Mouse (Mus musculus) mouse trophoblast stem cell (cell line): ENCODE data around the gene Adipor1.
"Not testable (repeated sequence)": the region's sequence is repeated elsewhere in the genome, so short reads cannot be mapped to it uniquely, and the experiment has no call there.

Experiments
- in situ Hi-C, 2 experiments: fragments of 300-500 bp; cut with MseI, MboI; formaldehyde crosslinking; loops; 2 replicates in 1 of 2; 3 replicates in 1 of 2; pipeline ENCODE4 v1.15.1; 2025

Gene Adipor1

GRCm38 (mm10) chr1:134419751-134420458 lies 4.7 kb downstream of the Adipor1 start:
- in situ Hi-C loops: no loop called here

DNA sequence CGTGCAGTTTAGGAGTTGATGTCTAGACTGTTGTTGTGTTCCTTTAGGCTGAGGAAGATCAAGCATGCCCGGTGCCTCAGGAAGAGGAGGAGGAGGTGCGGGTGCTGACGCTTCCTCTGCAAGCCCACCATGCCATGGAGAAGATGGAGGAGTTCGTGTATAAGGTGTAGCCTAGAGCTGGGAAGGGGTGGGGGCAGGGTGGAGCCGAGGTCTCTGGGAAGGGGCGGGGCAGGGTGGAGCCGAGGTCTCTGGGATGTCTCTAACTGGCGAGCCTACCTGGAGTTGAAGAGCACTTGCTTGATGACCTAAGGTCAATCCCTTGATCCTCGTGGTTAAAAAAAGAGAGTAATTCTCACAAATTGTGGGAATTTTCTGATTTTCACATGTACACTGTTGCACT lies 8.7 kb downstream of the Adipor1 start:
- in situ Hi-C loops: no loop called here

- in situ Hi-C loops: no loop called here
These were observed 11.1 kb downstream of the Adipor1 start for GRCm38 (mm10) chr1:134426289-134426688.

DNA sequence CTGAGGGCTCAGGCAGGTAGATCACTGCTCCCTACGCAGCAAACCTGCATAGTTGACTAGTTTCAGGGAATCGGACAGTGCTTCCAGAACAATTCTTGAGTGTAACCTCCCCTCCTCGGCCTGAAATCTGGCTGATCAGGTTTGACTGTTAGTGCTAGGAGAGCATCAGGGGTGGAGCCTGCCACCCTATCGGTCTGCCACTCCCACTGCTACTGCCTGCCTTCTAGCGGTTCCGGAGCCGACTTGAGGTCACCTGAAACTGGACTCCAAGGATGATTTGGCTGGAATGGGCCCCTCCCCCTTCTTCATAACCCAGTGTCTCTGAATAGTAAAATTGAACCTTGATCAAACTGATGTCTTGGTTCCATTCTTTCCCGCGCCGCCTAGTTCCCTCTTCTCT lies 17.8 kb downstream of the Adipor1 start:
- in situ Hi-C loops: loop anchor here in 1 of 2 experiments (10.0 kb wide), 1 partner anchor 58 kb away; no protein-coding TSS in a partner anchor

DNA sequence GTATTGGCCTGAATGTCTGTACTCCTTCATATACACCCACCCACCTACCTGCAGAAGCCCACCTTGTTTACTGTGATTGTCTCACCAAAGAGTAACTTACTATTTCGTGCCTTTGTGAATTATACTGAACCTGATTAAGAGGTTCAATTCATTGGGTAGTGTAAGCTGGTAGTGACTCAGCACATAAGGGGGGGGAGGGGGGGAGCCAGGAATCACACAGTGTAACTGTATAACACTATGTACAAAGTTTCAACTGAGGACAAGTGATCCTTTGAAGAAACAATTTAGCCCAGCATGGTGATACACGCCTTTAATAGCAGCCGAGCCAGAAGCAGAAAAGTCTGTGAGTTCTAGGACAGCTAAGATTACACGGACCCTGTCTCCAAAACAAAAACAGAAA lies 18.3 kb downstream of the Adipor1 start:
- in situ Hi-C loops: loop anchor here in 1 of 2 experiments (10.0 kb wide), 1 partner anchor 59 kb away; no protein-coding TSS in a partner anchor

- in situ Hi-C loops: loop anchor here in 1 of 2 experiments (10.0 kb wide), 1 partner anchor 61 kb away; no protein-coding TSS in a partner anchor
These were observed 20.2 kb downstream of the Adipor1 start for GRCm38 (mm10) chr1:134435414-134435813.

- in situ Hi-C loops: no loop called here
These were observed 25.3 kb downstream of the Adipor1 start for GRCm38 (mm10) chr1:134440437-134440836.

DNA sequence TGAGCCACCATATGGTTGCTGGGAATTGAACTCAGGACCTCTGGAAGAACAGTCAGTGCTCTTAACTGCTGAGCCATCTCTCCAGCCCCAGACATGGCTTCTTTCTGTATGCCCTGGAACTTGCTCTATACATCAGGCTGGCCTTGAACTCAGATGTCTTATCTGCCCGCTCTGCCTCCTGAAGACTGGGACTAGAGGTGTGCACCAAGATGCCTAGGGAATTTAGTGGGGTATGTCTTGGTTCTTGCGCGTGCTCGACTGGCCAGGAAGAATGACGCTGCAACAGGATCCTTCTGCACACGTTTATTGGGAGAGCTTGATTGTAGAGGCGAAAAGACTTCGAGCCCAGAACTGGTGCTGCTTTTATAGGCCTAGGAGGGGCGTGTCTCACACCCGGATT lies 26.6 kb downstream of the Adipor1 start:
- in situ Hi-C loops: not testable (repeated sequence)

DNA sequence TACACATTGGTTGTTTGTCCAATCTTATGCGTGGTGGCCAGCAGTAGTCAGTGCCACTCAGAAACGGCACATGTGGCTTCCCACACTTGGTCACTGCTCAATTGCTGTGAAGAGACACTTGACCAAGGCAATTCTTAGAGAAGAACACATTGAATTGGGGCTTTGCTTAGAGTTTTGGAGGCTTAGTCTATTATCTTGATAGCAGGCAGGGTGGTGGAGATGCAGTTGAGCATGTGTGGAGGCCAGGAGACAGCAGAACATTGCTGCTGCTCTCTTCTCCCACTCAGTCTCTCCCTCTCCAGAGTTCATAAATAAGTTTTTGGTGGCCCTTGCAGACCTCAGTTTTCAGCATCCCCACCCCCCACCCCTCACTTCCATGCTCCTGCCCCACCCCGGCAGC lies 27.2 kb downstream of the Adipor1 start:
- in situ Hi-C loops: no loop called here

GRCm38 (mm10) chr1:134443288-134443687 lies 28.1 kb downstream of the Adipor1 start:
- in situ Hi-C loops: not testable (repeated sequence)

- in situ Hi-C loops: no loop called here
These were observed 30.2 kb downstream of the Adipor1 start for GRCm38 (mm10) chr1:134445418-134445817.

DNA sequence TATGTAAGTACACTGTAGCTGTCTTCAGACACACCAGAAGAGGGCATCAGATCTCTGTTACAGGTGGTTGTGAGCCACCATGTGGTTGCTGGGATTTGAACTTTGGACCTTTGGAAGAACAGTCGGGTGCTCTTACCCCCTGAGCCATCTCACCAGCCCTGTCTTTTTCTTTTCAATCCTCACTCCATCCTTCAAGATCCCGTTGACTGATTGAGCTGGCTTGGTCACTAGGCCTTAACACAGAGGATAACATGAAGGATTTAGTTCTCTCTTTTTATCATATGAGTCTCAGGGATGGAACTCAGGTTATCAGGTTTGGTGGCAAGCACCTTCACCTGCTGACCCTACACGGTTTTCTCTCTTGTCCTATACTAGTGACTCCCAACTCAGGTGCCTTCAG lies 33.4 kb downstream of the Adipor1 start:
- in situ Hi-C loops: not testable (repeated sequence)

DNA sequence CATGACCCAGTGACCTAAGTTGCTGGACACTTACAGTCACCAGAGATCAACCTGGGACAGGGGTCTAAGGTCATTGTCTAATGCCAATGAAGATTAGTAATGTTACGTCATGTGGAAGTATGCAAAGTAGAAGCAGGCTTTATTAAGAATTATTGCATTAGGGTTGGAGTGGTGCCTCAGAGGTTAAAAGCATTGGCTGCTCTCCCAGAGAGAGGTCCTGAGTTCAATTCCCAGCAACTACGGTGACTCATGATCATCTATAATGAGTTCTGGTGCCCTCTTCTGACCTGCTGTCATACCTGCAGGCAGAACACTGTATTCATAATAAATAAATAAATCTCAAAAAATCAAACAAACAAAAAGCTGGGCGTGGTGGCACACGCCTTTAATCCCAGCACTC lies 35.0 kb downstream of the Adipor1 start:
- in situ Hi-C loops: no loop called here

GRCm38 (mm10) chr1:134450986-134451385 lies 35.8 kb downstream of the Adipor1 start:
- in situ Hi-C loops: no loop called here

- in situ Hi-C loops: no loop called here
These were observed 40.0 kb downstream of the Adipor1 start, which contains the start of gene Klhl12 for GRCm38 (mm10) chr1:134454904-134455824. TSS of gene Klhl12 (plus strand) at chr1:134455531.

DNA sequence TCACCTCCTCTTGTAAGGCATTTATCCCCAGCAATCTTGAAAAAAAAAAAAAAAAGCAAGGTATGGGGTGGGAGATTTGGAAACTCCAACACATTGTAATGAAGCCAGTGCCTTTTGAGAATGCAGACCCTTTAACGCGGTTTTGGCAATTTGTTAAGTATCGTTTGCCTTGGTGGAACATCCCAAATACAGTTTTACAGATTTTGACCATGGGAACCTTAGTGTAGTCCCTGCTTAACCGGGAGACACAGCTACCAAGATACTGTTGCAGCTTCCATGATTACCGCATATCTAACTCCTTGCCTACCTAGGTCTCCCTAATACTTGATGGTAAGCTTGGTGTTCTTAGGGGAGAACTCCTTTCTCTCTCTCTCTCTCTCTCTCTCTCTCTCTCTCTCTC lies 40.9 kb downstream of the Adipor1 start:
- in situ Hi-C loops: no loop called here

DNA sequence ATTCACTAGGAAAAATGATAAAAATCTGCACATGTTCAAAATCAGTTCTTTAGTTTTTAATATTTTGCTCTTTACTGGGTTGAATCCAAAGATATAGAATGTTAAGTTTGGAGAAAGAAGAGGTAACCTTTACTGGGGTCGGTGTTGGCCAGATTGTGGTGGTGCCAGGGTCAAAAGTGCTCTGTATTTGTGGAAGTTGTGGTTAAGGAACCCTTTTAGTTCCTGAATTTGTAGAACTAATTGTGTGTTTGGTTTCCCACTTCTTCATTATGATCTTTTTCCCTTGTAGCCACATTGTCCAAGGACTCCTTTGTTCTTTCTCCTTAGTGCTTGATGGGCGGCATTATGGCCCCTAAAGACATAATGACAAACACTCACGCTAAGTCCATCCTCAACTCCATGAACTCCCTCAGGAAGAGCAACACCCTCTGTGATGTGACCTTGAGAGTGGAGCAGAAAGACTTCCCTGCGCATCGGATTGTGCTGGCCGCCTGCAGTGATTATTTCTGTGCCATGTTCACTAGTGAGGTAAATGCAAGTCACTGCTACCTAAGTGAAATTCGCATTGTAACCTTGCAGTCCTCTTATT lies 43.1 kb downstream of the Adipor1 start:
- in situ Hi-C loops: no loop called here

DNA sequence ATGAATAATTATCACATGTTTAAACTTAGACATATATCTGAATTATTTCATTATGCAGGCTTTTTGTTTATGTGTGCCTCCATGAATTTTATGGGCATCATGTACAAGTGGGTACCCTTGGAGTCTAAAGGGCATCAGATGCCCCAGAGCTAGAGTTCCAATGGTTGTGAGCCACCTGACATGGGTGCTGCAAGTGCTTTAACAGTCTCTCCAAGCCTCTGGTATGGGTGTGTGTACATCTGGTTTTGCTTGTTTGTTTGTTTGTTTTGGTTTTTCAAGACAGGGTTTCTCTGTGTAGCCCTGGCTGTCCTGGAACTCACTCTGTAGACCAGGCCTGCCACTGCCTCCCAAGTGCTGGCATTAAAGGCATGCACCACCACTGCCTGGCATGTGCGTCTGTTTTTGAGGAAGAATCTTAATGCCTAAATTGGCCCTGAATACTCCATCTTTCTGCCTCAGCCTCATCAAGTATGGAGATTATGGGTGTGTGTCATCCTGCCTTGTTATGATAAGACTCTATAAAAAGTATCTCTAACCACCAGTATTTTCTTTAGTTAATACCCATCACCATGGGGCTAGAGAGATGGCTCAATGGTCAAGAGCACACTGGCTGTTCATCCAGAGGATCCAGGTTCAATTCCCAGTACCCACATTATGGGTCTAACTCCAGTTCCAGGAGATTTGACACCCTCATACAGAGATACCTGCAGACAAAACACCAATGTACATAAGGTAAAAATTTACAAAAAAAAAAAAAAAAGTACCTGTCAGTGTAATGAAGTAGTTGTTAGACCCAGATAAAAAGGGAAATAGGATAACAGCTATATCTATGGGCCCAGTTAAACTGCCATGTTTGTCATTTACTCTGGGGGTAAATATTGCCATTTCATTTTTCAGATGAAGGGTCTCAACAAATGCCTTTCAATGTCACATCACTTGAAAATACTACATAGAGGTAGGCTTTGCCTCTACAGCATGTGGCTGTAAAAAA lies 45.4 kb downstream of the Adipor1 start:
- in situ Hi-C loops: no loop called here
